Mouse (Mus musculus) intestine, postnatal 0 days (tissue): ENCODE measurements at regions not wholly inside any gene's neighbourhood (a gene's known extent, or its start where the extent isn't known, plus 50 kb on each side); places are given as distances from the start of the nearest gene placed in this dataset.

Experiments used
- ATAC-seq: fragments of 200-750 bp; cut with Nextera tagmentation; 2 replicates; pipeline ENCODE4 v1.8.0; 2017; ENCODE audit warnings: mild to moderate bottlenecking, moderate TSS enrichment, moderate library complexity
- H3K27ac ChIP-seq: fragments of 300-500 bp; sonication (generic); 2 replicates; pipeline ENCODE4 v1.5.1; 2014; ENCODE audit warnings: mild to moderate bottlenecking, low read depth, low read length, moderate library complexity
- H3K27me3 ChIP-seq: fragments of 300-500 bp; sonication (generic); replicated peaks from 2 replicates; pipeline ENCODE4 v1.6.1; 2014; ENCODE audit warnings: low read length, mixed read lengths; ENCODE audit not compliant: control insufficient read depth, insufficient read depth
- H3K36me3 ChIP-seq: fragments of 300-500 bp; sonication (generic); 2 replicates; pipeline ENCODE4 v1.6.1; 2014; ENCODE audit warnings: mild to moderate bottlenecking, moderate library complexity; ENCODE audit not compliant: control insufficient read depth, insufficient read depth
- H3K4me1 ChIP-seq: fragments of 300-500 bp; sonication (generic); replicated peaks from 2 replicates; pipeline ENCODE4 v1.6.1; 2014; ENCODE audit warnings: antibody characterized with exemption, low read length, mixed read lengths; ENCODE audit not compliant: control insufficient read depth, insufficient read depth
- H3K4me2 ChIP-seq: fragments of 300-500 bp; sonication (generic); replicated peaks from 2 replicates; pipeline ENCODE4 v1.6.1; 2014; ENCODE audit warnings: low read depth, mild to moderate bottlenecking, moderate library complexity
- H3K4me3 ChIP-seq: fragments of 300-500 bp; sonication (generic); 2 replicates; pipeline ENCODE4 v1.5.1; 2014; ENCODE audit warnings: low read depth, low read length
- H3K9ac ChIP-seq: fragments of 300-500 bp; sonication (generic); 2 replicates; pipeline ENCODE4 v1.6.1; 2014; ENCODE audit warnings: mild to moderate bottlenecking, low read depth, low read length
- H3K9me3 ChIP-seq: fragments of 300-500 bp; sonication (generic); 2 replicates; pipeline ENCODE4 v1.6.1; 2016; ENCODE audit warnings: mixed run types; ENCODE audit not compliant: control insufficient read depth
- CTCF ChIP-seq: sonication (generic); IDR thresholded peaks from 2 replicates; pipeline ENCODE4 v1.5.1; 2016; ENCODE audit warnings: low read depth, mild to moderate bottlenecking, control low read depth, antibody characterized with exemption, moderate library complexity
- WGBS: fragments of 180-500 bp; shearing (Covaris S2); extraction: QIAGEN DNeasy Blood & Tissue Kit; methylation state at CpG from one replicate; pipeline ENCODE4 v1.1.7; 2014; 5-methylcytosine and 5-hydroxymethylcytosine counted together

GRCm38 (mm10) chr6:135527879-135528278, 165.5 kb downstream of the Emp1 start:
- ATAC-seq, result no peak
- H3K27ac ChIP-seq, result no peak overlapping the region
- no peak overlapping the region for H3K4me3 ChIP-seq
- no peaks in the 10 kb centered on the region for H3K27me3 ChIP-seq
- H3K4me2 ChIP-seq, result no peak overlapping the region
- no peak overlapping the region for H3K9ac ChIP-seq
- H3K4me1 ChIP-seq, result no peaks in the 10 kb centered on the region
- no peaks in the 10 kb centered on the region for H3K9me3 ChIP-seq
- H3K36me3 ChIP-seq, result no peaks in the 10 kb centered on the region
- no peak for TF ChIP-seq CTCF
- 91% methylated on average over 4 of the region's 4 CpGs for WGBS

DNA sequence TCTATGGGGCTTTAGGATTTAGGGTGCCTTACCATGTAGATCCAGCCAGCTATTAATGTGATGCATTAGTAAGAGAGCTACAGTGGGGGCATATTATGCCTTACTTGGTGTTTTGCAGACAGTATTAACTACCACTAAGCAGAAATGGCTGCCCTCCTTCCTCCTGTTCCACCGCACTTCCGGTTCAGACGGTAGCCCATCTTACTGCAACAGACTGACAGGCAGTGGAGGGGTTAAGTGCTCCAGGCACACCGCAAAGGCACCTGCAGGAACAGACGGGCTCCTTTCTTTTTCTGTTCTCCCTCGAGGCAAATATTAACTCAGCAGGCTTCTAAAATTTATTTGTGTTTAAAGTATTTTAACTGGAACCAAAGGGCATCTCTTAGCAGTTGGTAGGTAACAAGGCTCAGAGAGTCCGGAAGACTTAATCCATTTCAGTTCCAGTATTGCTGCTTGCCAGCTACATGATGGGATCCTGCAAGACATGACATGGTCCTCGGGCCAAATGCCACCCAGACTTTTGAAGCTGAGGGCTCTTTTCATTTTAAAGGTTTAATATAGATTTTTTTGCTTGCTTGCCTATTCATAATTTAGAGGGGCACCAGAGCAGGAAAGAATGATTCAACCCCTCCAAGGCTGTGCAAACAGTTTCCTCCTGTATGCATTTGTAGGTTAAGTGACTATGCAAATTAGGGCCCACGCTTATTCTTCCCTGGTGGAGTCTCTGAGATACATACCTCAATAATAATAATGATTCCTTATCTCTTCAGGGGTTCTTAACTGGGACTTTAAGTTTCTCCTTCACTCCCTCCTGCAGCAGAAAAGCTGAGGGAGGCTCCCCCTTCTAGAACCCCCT, 177.7 kb downstream of the Emp1 start:
- no peak overlapping the region for H3K4me3 ChIP-seq
- H3K36me3 ChIP-seq, result no peaks in the 10 kb centered on the region
- no peak overlapping the region for H3K27ac ChIP-seq
- no peaks in the 10 kb centered on the region for H3K9me3 ChIP-seq
- no peaks in the 10 kb centered on the region for H3K27me3 ChIP-seq
- no peak overlapping the region for H3K9ac ChIP-seq
- peak; percentile 28; the same call in 1 of the 2 replicates for ATAC-seq
- 27% methylated on average over 9 of the region's 9 CpGs for WGBS
- H3K4me2 ChIP-seq, result no peak overlapping the region
- no peak for TF ChIP-seq CTCF
- no peaks in the 10 kb centered on the region; the same call in 1 of the 2 replicates for H3K4me1 ChIP-seq

GRCm38 (mm10) chr6:135541566-135541965, 179.2 kb downstream of the Emp1 start:
- WGBS, result 81% methylated on average over 5 of the region's 5 CpGs
- no peak for ATAC-seq
- H3K9me3 ChIP-seq, result no peaks in the 10 kb centered on the region
- H3K36me3 ChIP-seq, result no peaks in the 10 kb centered on the region
- no peak overlapping the region for H3K4me3 ChIP-seq
- TF ChIP-seq CTCF, result no peak
- H3K4me1 ChIP-seq, result no peaks in the 10 kb centered on the region; the same call in 1 of the 2 replicates
- H3K9ac ChIP-seq, result no peak overlapping the region
- no peak overlapping the region for H3K27ac ChIP-seq
- H3K27me3 ChIP-seq, result no peaks in the 10 kb centered on the region
- H3K4me2 ChIP-seq, result no peak overlapping the region

GRCm38 (mm10) chr6:135542356-135542755, 180.0 kb downstream of the Emp1 start:
- H3K9ac ChIP-seq, result no peak overlapping the region
- H3K36me3 ChIP-seq, result no peaks in the 10 kb centered on the region
- no peak overlapping the region for H3K27ac ChIP-seq
- no peak for TF ChIP-seq CTCF
- no peak for ATAC-seq
- no peaks in the 10 kb centered on the region for H3K9me3 ChIP-seq
- H3K4me1 ChIP-seq, result no peaks in the 10 kb centered on the region; the same call in 1 of the 2 replicates
- H3K27me3 ChIP-seq, result no peaks in the 10 kb centered on the region
- 69% methylated on average over 5 of the region's 5 CpGs for WGBS
- H3K4me2 ChIP-seq, result no peak overlapping the region
- H3K4me3 ChIP-seq, result no peak overlapping the region

- WGBS, result 80% methylated on average over 3 of the region's 3 CpGs
- no peak for TF ChIP-seq CTCF
- no peak for ATAC-seq
- H3K9me3 ChIP-seq, result no peaks in the 10 kb centered on the region
- no peak overlapping the region for H3K27ac ChIP-seq
- H3K27me3 ChIP-seq, result no peaks in the 10 kb centered on the region
- H3K4me1 ChIP-seq, result no peaks in the 10 kb centered on the region; the same call in 1 of the 2 replicates
- H3K9ac ChIP-seq, result no peak overlapping the region
- H3K4me3 ChIP-seq, result no peak overlapping the region
- H3K36me3 ChIP-seq, result no peaks in the 10 kb centered on the region
- H3K4me2 ChIP-seq, result no peak overlapping the region
Observed at GRCm38 (mm10) chr6:135543390-135543789, 181.0 kb downstream of the Emp1 start.

DNA sequence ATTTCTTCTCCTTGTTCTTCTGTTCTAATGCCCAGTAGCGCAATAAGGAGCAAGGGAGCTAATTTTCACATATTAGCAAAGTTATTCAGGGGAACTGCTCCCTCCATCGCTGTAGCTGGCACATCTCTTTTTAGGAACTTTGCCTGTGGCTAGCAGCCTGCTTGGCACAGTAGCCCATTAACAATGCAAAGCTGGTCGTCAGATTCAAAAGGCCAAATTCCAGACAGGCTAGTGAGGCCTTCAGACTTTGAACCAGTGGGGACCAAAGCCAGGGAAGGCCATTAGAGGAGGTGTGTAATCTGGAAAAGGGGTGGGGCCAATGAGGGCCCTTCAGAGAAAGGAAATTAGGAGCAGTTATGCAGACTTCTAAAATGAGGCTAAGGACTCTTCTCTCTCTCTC, 181.5 kb downstream of the Emp1 start:
- TF ChIP-seq CTCF, result no peak
- Histone ChIP-seq H3K27ac (no peak overlapping the region), H3K4me1 (no peaks in the 10 kb centered on the region; the same call in 1 of the 2 replicates), H3K9me3 (no peaks in the 10 kb centered on the region), H3K27me3 (no peaks in the 10 kb centered on the region), H3K4me2 (no peak overlapping the region), H3K4me3 (no peak overlapping the region), H3K36me3 (no peaks in the 10 kb centered on the region), H3K9ac (no peak overlapping the region)
- ATAC-seq, result peak; percentile 56; the same call in 1 of the 2 replicates
- 58% methylated on average over 3 of the region's 3 CpGs for WGBS
